Mouse (Mus musculus): Measurements from ENCODE around the gene Ildr2. TPM values are rescaled to one million over a fixed set of nuclear protein-coding genes. Genes with fewer than 3 reads are reported as not detected.

Gene Ildr2
- polyA plus RNA-seq, 1 experiment from 2014 or later = 0.77 TPM

- WGBS = 67% methylated on average over 8 of the region's 8 CpGs
- no peaks in the 10 kb centered on the region for H3K9me3 ChIP-seq (ENCODE audit: control insufficient read depth, low read length)
- no peak overlapping the region for H3K9ac ChIP-seq (ENCODE audit: low read length)
- H3K4me2 ChIP-seq (ENCODE audit: low read depth, severe bottlenecking) = no peak overlapping the region
- H3K27ac ChIP-seq (replicated peaks; ENCODE audit: low read depth, low read length) = no peak overlapping the region
- ATAC-seq (ENCODE audit: insufficient number of reproducible peaks, low FRiP score, low TSS enrichment, low read depth) (no peak), DNase-seq (ENCODE audit: low spot score) (no peak)
- no peaks in the 10 kb centered on the region for H3K36me3 ChIP-seq (ENCODE audit: control insufficient read depth, insufficient read depth, low read length)
- H3K27me3 ChIP-seq (ENCODE audit: control insufficient read depth, insufficient read depth, low read length) = peaks cover 7% of the 10 kb centered on the region
- 0 out of 2 replicates have a peak, but pooled peaks cover 2% of the 10 kb centered on the region for H3K4me1 ChIP-seq (ENCODE audit: control insufficient read depth, insufficient read depth, low read length)
- no peak overlapping the region for H3K4me3 ChIP-seq (ENCODE audit: low read depth, low read length)
Measured at GRCm38 (mm10) chr1:166304352-166305240, 50.7 kb downstream of the Ildr2 start.

GRCm38 (mm10) chr1:166308471-166308850 lies 54.5 kb downstream of the Ildr2 start:
- Histone ChIP-seq H3K27me3 (ENCODE audit: control insufficient read depth, insufficient read depth, low read length) (peaks cover 7% of the 10 kb centered on the region), H3K9ac (ENCODE audit: low read length) (peak overlapping the region; percentile 57), H3K27ac (replicated peaks; ENCODE audit: low read depth, low read length) (no peak overlapping the region), H3K4me2 (ENCODE audit: low read depth, severe bottlenecking) (peak overlapping the region; percentile 98), H3K9me3 (ENCODE audit: control insufficient read depth, low read length) (no peaks in the 10 kb centered on the region), H3K4me1 (ENCODE audit: control insufficient read depth, insufficient read depth, low read length) (0 out of 2 replicates have a peak, but pooled peaks cover 2% of the 10 kb centered on the region), H3K36me3 (ENCODE audit: control insufficient read depth, insufficient read depth, low read length) (no peaks in the 10 kb centered on the region), H3K4me3 (ENCODE audit: low read depth, low read length) (peak overlapping the region; percentile 59)
- ATAC-seq (ENCODE audit: insufficient number of reproducible peaks, low FRiP score, low TSS enrichment, low read depth) = 0 out of 2 replicates have a peak, but pooled peaks have one; percentile 17
- DNase-seq (ENCODE audit: low spot score) = no peak
- 27% methylated on average over 5 of the region's 5 CpGs for WGBS

- peaks cover 7% of the 10 kb centered on the region for H3K27me3 ChIP-seq (ENCODE audit: control insufficient read depth, insufficient read depth, low read length)
- no peak overlapping the region for H3K27ac ChIP-seq (replicated peaks; ENCODE audit: low read depth, low read length)
- WGBS = under 1% methylated on average over 88 of the region's 94 CpGs
- ATAC-seq (ENCODE audit: insufficient number of reproducible peaks, low FRiP score, low TSS enrichment, low read depth) (peak; percentile 76), DNase-seq (ENCODE audit: low spot score) (peak; percentile 70)
- peak overlapping the region; percentile 59 for H3K4me3 ChIP-seq (ENCODE audit: low read depth, low read length)
- 0 out of 2 replicates have a peak, but pooled peaks cover 2% of the 10 kb centered on the region for H3K4me1 ChIP-seq (ENCODE audit: control insufficient read depth, insufficient read depth, low read length)
- no peaks in the 10 kb centered on the region for H3K36me3 ChIP-seq (ENCODE audit: control insufficient read depth, insufficient read depth, low read length)
- H3K4me2 ChIP-seq (ENCODE audit: low read depth, severe bottlenecking) = peak overlapping the region; percentile 98
- H3K9ac ChIP-seq (ENCODE audit: low read length) = peak overlapping the region; percentile 57
- H3K9me3 ChIP-seq (ENCODE audit: control insufficient read depth, low read length) = no peaks in the 10 kb centered on the region
Measured at GRCm38 (mm10) chr1:166308851-166309715, 55.1 kb downstream of the Ildr2 start.

- DNase-seq (ENCODE audit: low spot score) = no peak
- Histone ChIP-seq H3K4me3 (ENCODE audit: low read depth, low read length) (no peak overlapping the region), H3K4me2 (ENCODE audit: low read depth, severe bottlenecking) (no peak overlapping the region), H3K27me3 (ENCODE audit: control insufficient read depth, insufficient read depth, low read length) (peaks cover 7% of the 10 kb centered on the region), H3K9ac (ENCODE audit: low read length) (no peak overlapping the region), H3K9me3 (ENCODE audit: control insufficient read depth, low read length) (no peaks in the 10 kb centered on the region), H3K27ac (replicated peaks; ENCODE audit: low read depth, low read length) (no peak overlapping the region), H3K4me1 (ENCODE audit: control insufficient read depth, insufficient read depth, low read length) (0 out of 2 replicates have a peak, but pooled peaks cover 2% of the 10 kb centered on the region), H3K36me3 (ENCODE audit: control insufficient read depth, insufficient read depth, low read length) (no peaks in the 10 kb centered on the region)
- WGBS = 77% methylated on average over 5 of the region's 5 CpGs
- ATAC-seq (ENCODE audit: insufficient number of reproducible peaks, low FRiP score, low TSS enrichment, low read depth) = no peak
Measured at GRCm38 (mm10) chr1:166311151-166311550, 57.2 kb downstream of the Ildr2 start.

GRCm38 (mm10) chr1:166313637-166314036 lies 59.7 kb downstream of the Ildr2 start:
- Histone ChIP-seq H3K4me1 (ENCODE audit: control insufficient read depth, insufficient read depth, low read length) (0 out of 2 replicates have a peak, but pooled peaks cover under 1% of the 10 kb centered on the region), H3K9ac (ENCODE audit: low read length) (no peak overlapping the region), H3K27me3 (ENCODE audit: control insufficient read depth, insufficient read depth, low read length) (peaks cover 3% of the 10 kb centered on the region), H3K4me2 (ENCODE audit: low read depth, severe bottlenecking) (no peak overlapping the region), H3K9me3 (ENCODE audit: control insufficient read depth, low read length) (no peaks in the 10 kb centered on the region), H3K4me3 (ENCODE audit: low read depth, low read length) (no peak overlapping the region), H3K36me3 (ENCODE audit: control insufficient read depth, insufficient read depth, low read length) (no peaks in the 10 kb centered on the region), H3K27ac (replicated peaks; ENCODE audit: low read depth, low read length) (no peak overlapping the region)
- no peak for DNase-seq (ENCODE audit: low spot score)
- WGBS = 78% methylated on average over 1 of the region's 1 CpGs
- ATAC-seq (ENCODE audit: insufficient number of reproducible peaks, low FRiP score, low TSS enrichment, low read depth) = no peak

GRCm38 (mm10) chr1:166315706-166316105 lies 61.8 kb downstream of the Ildr2 start:
- 84% methylated on average over 4 of the region's 4 CpGs for WGBS
- DNase-seq (ENCODE audit: low spot score) (no peak), ATAC-seq (ENCODE audit: insufficient number of reproducible peaks, low FRiP score, low TSS enrichment, low read depth) (no peak)

GRCm38 (mm10) chr1:166319132-166319698 lies 65.3 kb downstream of the Ildr2 start:
- ATAC-seq (ENCODE audit: insufficient number of reproducible peaks, low FRiP score, low TSS enrichment, low read depth) (no peak), DNase-seq (ENCODE audit: low spot score) (peak; percentile 79)
- WGBS = 14% methylated on average over 4 of the region's 4 CpGs
- Histone ChIP-seq H3K9me3 (ENCODE audit: control insufficient read depth, low read length) (no peaks in the 10 kb centered on the region), H3K27me3 (ENCODE audit: control insufficient read depth, insufficient read depth, low read length) (no peaks in the 10 kb centered on the region), H3K27ac (replicated peaks; ENCODE audit: low read depth, low read length) (no peak overlapping the region), H3K4me1 (ENCODE audit: control insufficient read depth, insufficient read depth, low read length) (no peaks in the 10 kb centered on the region), H3K4me2 (ENCODE audit: low read depth, severe bottlenecking) (no peak overlapping the region), H3K9ac (ENCODE audit: low read length) (no peak overlapping the region), H3K4me3 (ENCODE audit: low read depth, low read length) (no peak overlapping the region), H3K36me3 (ENCODE audit: control insufficient read depth, insufficient read depth, low read length) (no peaks in the 10 kb centered on the region)

More at GRCm38 (mm10) chr1:166315706-166316105, 61.8 kb downstream of the Ildr2 start:
- no peak overlapping the region for H3K27ac ChIP-seq (replicated peaks; ENCODE audit: low read depth, low read length)
- H3K4me2 ChIP-seq (ENCODE audit: low read depth, severe bottlenecking) = no peak overlapping the region
- H3K36me3 ChIP-seq (ENCODE audit: control insufficient read depth, insufficient read depth, low read length) = no peaks in the 10 kb centered on the region
- no peak overlapping the region for H3K4me3 ChIP-seq (ENCODE audit: low read depth, low read length)
- no peaks in the 10 kb centered on the region for H3K27me3 ChIP-seq (ENCODE audit: control insufficient read depth, insufficient read depth, low read length)
- no peaks in the 10 kb centered on the region for H3K9me3 ChIP-seq (ENCODE audit: control insufficient read depth, low read length)
- no peak overlapping the region for H3K9ac ChIP-seq (ENCODE audit: low read length)
- no peaks in the 10 kb centered on the region for H3K4me1 ChIP-seq (ENCODE audit: control insufficient read depth, insufficient read depth, low read length)

GRCm38 (mm10) chr1:166326421-166326820 lies 72.5 kb downstream of the Ildr2 start:
- no peak for DNase-seq (ENCODE audit: low spot score)

More at GRCm38 (mm10) chr1:166326421-166326820, 72.5 kb downstream of the Ildr2 start:
- Histone ChIP-seq H3K4me1 (ENCODE audit: control insufficient read depth, insufficient read depth, low read length) (no peaks in the 10 kb centered on the region), H3K9ac (ENCODE audit: low read length) (no peak overlapping the region), H3K9me3 (ENCODE audit: control insufficient read depth, low read length) (no peaks in the 10 kb centered on the region), H3K27ac (replicated peaks; ENCODE audit: low read depth, low read length) (no peak overlapping the region), H3K27me3 (ENCODE audit: control insufficient read depth, insufficient read depth, low read length) (no peaks in the 10 kb centered on the region), H3K4me3 (ENCODE audit: low read depth, low read length) (no peak overlapping the region), H3K4me2 (ENCODE audit: low read depth, severe bottlenecking) (no peak overlapping the region), H3K36me3 (ENCODE audit: control insufficient read depth, insufficient read depth, low read length) (no peaks in the 10 kb centered on the region)
- 82% methylated on average over 3 of the region's 3 CpGs for WGBS
- no peak for ATAC-seq (ENCODE audit: insufficient number of reproducible peaks, low FRiP score, low TSS enrichment, low read depth)
